Mouse (Mus musculus) urinary bladder, postnatal 14 days (tissue): ENCODE results near the gene Drc3.
"Not testable (repeated sequence)": the region's sequence is repeated elsewhere in the genome, so short reads cannot be mapped to it uniquely, and the experiment has no call there.

Experiments used
- DNase-seq: peaks from one replicate; pipeline ENCODE4 v3.0.0; 2021; ENCODE audit warnings: low spot score

Drc3 gene

DNA sequence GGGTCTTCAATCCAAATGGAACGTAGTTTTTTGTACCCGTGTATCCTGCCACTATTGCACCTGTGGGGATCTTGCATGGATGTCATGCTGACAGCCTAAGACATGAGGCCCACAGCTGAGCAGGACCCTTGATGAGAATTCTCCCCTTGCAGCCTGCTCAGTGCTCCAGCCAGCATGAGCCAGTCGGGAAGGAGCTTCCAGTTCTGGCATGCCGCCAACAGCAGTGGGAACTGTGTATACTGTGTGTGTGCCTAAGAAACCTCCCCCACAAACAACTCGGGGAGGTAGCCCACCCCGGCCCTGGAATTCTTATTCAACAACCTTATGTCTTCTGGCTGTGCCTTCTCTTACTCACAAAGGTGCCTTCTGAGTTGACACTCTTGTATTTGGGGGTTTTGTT lies 43.4 kb downstream of the Drc3 start:
- no peak for DNase-seq

DNA sequence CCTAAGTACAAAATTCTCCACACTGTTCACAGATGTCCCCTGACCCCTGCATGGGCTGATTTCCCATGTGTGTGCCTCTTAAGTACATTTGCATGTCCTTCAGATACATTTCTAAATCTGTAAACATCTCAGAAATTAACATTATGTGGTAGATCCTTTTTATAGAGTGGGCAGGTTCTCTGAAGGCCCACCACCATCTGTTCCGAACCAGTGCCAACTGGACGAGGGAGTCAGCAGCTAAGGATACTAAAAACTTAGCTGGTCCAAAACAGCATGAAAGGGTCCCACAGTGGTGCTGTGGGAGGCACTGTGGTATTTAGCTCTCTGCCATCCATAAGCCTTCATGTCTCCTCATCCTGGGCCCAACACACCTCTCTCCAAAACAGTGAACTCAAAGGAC lies 44.0 kb downstream of the Drc3 start:
- DNase-seq, result no peak

DNA sequence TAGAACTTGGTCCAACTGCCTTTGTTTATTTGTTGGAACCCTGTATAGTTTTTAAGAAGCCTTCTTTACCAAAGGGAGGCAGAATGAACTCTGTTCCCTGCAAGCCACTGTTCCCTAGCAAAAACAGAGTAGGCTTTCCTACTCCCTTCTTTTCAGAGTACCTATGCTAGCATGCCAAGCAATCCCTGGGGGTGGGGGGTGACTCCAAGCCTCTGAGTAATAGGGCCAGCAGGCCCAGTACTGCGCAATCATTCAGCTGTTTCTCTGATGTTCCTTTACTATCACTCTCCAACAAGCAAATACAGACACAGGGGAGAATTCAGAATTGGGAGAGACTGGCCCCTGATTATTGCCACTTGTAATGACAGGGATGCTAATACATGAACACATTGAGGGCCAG lies 53.5 kb downstream of the Drc3 start:
- DNase-seq, result no peak

DNA sequence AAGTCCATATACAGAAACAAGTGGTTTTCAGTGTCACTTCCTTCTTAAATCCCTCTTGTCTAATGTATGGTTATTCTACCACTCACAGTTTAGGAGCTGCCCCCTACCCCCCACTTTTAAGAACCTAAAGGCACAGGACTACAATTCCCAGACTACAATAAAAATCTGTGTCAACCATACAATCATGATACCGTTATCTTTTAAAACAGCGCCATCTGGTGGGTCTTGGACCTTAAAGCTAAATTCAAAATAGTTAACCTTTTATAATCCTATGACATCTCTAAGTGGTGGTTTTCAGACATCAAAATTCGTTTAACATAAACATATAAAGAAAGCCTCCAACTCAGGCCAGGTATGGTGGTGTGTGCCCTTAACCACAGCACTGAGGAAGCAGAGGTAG lies 59.0 kb downstream of the Drc3 start:
- DNase-seq, result peak; percentile 72

DNA sequence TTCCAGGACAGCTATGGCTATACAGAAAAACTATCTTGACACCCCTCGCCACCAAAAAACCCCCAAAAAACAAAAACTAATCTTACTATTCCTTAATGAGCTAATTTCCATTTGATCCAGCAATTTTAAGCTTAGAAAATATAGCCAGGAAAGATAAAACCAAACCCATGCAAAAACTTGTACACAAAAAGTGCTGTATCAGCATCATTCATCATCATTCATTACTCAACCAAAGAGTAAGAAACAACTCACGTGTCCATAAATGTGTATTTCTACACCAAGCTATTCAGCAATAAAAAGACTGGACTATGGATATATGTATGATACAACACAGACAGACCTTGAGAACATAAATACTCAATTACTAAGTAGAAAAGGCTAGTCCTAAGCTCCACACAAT lies 59.8 kb downstream of the Drc3 start:
- no peak for DNase-seq

DNA sequence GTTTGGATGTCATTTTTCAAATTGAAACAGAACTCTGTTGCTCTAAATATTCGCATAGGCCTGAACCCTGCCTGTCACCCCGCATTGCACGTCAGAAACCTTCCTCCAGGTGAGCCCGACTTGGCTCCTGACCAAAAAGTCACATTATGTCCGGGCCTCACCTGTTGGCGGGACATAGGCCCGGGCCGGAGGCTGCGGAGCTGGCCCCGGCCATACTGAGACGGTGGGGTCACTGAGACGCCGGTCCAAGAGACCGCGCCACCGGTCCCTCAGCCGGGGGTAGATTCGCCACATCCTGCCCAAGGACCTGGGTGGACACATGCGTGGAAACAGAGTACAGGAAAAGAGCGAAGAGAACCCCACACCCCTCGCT lies 63.4 kb downstream of the Drc3 start:
- peak; percentile 52 for DNase-seq

DNA sequence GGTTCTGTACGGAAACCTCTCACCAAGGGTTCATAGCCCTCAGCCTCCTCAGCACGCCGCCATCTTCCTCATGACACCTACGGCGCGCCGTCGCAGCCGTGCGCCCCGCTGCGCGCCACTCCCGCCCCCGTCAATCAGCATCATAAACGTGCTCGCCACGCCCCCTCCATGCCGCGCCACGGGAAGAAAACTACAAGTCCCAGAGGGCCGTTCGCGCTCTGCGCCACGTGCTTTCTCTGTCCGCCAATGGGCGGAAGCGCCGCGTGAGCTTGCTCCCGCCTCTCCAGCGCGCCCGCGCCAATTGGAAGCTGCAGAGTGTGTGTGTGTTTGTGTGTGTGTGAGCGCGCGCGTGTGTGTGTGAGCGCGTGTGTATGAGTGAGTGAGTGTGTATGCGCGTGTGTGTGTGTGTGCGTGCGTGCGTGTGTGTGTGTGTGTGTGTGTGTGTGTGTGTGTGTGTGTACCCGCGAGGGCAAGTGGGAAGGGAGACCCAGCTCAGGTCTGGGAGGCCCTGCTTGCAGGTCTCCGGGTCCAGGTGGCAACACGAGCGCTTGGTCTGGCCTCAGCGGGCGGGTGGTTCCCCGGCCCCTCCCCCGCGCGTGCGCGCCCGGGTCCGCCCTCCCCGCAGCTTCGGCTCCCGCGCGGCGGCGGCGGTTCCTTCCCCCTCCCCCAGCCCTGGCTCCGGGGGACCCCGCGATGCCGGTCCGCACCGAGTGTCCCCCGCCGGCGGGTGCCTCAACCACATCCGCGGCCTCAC lies 64.0 kb downstream of the Drc3 start, which contains the start of gene Gid4:
Gid4 (plus strand) TSS at position 183 of the 754 bp plus-strand sequence.
- peak; percentile 99 for DNase-seq

DNA sequence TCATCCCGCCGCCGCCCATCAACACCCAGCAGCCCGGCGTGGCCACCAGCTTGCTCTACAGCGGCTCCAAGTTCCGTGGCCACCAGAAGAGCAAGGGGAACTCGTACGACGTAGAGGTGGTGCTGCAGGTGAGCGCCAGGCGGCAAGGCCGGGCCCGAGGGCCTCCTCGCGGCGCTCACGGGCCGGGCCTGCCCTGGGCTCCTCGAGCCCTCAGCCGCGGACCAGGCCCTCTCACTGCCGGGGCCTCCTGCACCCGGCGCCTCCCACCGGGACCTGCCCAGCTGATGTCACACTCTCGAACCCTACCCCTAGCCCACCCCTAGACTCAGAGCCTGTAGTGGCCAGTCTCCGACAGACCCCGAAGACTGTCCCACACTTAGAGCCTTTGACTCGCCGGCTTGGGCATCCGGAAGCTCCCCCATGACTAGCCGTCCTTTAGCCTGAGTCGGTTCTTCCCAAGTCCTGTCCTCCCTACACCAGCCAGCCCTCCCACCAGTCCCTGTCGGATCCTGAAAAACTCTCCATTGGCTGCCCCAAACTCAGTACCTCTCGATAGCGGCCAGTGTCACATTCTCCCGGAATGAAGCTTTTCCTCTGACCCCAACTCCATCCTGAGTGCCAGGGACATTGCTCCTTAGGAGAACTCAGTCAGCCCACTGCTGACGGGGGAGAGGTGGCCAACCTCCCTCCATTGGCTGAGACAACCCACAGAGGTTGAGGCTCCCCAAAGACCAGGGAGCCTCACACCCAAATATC lies 64.8 kb downstream of the Drc3 start, which contains the start of gene Atpaf2:
Atpaf2 (minus strand) TSS at position 741 of the 756 bp plus-strand sequence.
- DNase-seq, result no peak

DNA sequence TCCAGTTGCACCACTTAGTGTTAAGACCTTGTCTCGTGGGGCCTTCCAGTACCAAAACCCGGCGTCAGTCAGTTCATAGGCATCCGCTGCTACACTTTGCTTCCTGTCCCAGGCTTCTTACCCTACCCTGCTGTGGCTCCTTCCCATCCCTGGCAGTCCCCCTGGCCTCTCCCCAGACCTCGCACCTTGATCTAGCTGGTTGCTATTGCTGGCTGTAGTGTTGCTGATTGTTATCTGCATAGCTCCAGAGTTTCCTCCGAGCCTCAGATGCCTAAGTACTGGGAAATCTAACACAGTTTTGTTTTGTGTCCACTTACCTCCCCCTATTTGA lies 65.3 kb downstream of the Drc3 start:
- peak; percentile 11 for DNase-seq

DNA sequence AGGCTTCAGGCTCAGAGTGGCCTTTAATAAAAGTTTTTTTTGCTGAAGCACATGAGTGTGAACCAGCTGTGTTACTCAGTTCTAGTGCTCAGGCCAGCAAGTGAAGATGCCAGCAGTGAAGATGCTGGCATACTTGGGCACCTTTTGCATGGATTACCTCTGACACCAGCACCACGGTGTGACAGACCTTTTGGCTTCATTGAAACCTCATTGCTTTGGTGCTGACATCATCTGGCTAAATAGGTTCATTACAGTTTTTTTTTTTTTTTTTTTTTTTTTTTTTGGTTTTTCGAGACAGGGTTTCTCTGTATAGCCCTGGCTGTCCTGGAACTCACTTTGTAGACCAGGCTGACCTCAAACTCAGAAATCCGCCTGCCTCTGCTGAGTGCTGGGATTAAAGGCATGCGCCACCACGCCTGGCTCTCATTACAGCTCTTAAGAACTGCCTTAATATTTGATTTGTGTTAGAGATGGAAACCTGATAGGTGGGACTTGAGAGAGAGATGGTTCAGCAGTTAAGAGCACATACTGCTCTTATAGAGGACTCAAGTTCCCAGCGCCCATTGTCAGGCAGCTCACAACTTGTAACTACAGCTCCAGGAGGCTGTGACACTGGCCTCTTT lies 69.0 kb downstream of the Drc3 start:
- no peak for DNase-seq

DNA sequence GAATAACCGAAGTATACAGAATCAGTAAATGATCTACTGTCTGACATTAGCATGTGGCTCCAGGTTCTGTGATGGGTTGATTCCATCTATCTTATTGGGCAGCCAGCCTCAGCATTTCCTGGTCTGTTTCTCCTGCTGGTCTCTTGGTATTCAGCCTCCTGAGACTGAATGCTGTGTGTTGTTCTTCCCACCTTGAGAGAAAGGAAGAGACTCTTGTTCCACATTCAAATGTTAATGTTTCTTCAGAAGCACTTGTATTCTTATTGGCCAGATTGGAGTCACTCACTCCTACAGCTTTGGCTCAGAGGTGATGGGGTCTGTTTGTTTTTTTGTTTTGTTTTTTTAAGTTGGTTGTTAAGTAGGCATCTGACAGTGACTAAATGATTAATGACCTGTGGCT lies 69.9 kb downstream of the Drc3 start:
- no peak for DNase-seq

DNA sequence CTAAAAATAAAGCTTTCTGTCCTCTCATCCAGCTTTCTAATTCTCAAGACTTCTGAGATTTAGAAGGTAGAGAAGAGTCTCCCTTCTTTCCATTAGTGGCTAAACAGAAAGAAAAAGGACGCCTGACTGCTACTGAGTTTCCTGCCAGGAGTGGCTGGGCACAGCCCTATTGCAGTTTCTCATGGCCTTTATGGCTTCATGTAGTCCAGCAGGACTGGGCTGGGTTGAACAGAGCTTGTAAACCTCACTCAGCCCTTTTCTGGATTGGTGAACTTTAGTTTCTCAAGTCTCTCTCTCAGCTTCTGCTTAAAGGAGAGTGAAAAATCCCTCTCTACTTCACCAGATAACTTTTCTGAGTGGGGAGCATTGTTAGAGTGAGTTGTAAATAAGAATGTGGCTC lies 73.3 kb downstream of the Drc3 start:
- DNase-seq, result no peak

DNA sequence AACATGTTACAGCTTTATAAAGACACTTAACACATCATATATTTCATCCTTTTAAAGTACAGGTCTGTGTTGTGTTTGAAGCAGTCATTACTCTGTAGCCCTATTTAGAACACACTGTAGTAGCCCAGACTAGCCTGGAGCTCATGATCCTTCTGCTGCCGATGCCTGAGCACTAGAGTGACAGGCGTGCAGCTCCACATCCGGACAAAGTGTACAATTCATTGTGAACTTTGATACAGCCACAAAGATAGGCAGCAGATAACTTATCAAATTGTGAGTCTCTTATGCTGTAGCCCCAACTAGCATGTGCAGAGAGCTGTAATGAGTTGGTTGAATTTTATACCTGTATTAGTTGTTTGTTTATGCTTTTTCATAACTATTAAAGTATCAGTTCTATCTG lies 74.5 kb downstream of the Drc3 start:
- DNase-seq, result no peak

DNA sequence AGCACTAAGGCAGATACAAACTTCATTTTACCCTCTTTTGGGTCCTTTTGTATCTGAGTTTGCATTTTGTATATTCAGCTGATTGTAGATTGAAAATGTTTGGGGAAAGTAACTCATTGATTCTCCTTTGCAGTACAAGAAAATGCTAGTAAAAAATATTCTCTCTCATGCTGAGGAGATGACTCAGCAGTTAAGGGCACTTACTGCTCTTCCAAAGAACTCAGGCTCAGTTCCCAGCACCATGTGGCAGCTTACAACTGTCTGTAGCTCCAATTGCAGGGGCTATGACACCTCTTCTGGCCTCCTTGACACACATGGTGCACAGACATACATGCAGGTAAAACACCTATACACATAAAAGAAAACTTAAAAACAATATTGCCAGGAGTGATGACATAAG lies 80.4 kb downstream of the Drc3 start:
- DNase-seq, result no peak

DNA sequence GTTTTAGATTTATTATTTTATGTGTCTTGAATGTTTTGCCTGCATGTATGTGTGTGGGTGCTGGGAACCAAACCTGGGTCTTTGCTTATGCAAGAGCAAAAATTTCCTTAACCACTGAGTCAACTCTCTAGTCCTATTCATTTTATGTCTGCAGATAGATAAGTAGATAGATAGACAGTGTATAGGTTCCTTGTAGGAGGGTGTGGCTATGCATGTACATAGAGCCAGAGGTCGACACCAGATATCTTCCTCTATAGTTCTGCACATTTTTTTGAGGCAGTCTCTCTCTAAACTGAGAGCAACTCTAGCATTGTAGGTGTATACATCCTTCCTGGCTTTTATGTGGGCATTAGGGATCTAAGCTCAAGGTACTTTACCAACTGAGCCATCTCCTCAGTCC lies 82.0 kb downstream of the Drc3 start:
- no peak for DNase-seq

DNA sequence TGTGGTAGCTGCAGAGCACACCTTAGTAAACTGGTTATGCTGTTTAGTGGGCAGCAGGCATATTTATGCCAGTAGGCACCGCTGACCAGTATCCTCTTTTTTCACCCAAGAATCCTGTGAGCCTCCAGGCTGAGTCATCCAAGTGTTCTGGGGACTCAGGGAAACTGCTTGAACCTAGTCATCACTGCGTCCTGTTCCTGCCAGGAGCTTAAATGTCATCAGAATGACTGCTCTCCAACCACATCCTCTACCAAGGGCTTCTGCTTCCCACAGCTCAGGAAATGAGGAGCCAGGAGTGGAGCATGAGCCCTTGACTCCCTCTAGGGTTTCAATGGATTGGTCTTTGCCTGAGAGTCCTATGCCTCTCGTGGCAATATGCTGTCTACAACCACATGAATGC lies 83.5 kb downstream of the Drc3 start:
- no peak for DNase-seq

DNA sequence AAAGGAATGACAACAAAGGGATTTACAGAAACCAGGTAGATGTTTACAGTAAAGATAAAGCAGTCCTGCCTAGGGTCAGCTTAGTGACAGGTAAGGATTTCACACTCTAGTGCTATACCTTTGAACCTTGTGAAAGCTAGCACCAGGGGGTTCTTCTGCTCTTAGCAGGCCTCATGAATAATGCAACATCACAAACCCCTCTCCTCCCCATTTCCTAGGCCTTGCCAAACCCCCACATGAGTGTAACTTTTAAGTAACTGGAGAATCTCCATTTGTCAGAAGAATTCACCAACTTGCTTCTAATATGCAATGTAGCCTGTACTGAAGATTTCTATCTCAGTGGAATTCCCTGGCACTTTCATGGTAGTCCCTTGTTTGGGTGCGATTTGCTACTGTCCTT lies 86.5 kb downstream of the Drc3 start:
- DNase-seq, result not testable (repeated sequence)

DNA sequence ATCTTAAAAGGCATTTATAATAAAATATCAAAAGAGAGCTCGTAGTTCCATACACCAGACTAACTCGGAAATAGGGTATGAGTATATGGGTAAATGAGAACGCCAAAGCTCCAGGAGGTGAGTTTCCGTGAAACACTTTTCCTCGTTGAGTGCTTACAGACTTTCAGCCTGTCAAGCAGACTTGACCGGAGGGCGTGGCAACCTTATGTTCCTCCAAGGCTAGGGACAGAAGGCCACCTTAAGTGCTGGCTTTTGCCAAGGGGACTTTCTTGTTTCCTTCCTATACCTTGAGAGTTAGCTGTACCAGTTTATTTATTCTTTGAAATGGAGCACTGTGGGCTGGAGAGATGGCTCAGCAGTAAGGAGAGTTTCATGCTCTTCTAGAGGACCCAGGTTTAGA lies 87.0 kb downstream of the Drc3 start:
- DNase-seq, result no peak

DNA sequence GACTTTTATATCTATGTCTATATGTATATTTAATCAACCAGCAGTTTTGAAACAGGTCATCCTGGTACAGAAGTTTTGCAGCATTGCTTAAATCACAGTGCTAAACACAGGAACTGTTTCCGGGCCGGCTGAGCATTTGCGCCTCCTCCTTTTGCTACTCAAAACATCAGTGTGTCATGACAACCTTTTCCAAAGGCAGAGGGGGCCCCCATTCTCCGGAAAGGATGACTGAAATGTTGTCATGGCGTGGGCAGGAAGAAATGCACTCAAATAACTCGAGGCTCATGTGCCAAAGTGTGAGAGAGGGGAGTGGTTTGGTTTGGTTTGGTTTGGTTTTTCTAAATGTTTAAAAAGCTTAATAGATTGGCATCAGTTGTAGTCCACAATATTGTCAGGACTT lies 89.8 kb downstream of the Drc3 start:
- DNase-seq, result no peak
